Mouse (Mus musculus) kidney, postnatal 25 days (tissue): Measurements from ENCODE around the gene BC049715.
"Not testable (repeated sequence)": the region's sequence is repeated elsewhere in the genome, so short reads cannot be mapped to it uniquely, and the experiment has no call there.

Experiments used
- DNase-seq, 2 experiments: peaks; one replicate each; pipeline ENCODE4 v3.0.0; 2021; ENCODE audit warnings: mixed read lengths in 2 of 2

BC049715 gene

GRCm38 (mm10) chr6:136827516-136827880 lies at the start of gene BC049715:
Gene BC049715 (plus strand): TSS chr6:136827626.
- DNase-seq = peak; percentile 37 to 84

DNA sequence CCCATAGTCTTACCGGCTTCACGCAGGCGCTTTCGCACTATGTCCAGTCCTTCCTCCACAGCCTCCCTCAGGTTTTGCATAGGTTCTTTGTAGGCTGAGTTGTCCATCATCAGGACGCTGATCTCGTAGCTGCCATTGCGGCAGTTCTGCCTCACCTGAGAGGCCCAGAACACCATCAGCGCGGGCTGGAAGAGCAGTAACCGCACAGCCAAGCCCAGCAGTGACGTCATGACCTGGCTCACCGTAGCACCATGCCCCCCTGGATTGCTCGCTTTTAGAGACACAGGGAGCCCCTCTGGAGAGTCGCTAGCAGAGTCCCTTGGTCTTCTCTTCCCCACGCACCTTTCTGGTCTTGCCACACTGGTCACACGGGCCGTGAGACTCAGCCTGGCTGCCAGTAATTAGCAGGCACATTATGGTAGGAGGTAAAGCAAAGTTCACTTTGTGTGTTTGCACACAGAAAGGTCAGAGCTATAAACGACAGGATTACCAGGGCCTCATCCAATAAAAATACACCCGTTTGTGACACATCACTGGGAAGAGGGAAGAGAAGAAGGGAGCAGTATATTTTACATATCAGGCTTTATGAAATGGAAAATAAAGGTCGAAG lies 45.9 kb upstream of the BC049715 start, which contains the start of gene Gucy2c:
Gene Gucy2c (minus strand): TSS at position 389 of the 610 bp plus-strand sequence.
- DNase-seq = no peak

DNA sequence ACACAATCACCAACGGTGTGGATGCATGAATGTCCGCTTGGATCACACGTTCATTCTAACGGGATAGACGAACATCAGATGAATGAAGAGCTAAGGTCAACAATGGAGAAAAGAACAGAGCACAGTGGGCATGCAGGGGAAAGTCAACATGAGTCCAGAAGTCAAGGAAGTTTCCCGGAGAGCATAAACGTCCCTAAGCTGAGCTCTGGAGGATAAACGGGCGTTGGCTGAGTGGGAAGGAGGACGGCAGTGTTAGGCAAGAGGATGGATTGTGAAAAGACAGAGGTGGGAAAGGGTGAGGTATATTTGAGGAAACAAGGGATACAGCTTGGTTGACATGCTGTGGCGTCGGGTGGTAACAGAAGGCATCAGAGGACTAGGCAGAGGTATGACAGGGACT lies 45.3 kb upstream of the BC049715 start:
- DNase-seq = no peak

- no peak for DNase-seq
Observed at GRCm38 (mm10) chr6:136782761-136783160, 44.7 kb upstream of the BC049715 start.

DNA sequence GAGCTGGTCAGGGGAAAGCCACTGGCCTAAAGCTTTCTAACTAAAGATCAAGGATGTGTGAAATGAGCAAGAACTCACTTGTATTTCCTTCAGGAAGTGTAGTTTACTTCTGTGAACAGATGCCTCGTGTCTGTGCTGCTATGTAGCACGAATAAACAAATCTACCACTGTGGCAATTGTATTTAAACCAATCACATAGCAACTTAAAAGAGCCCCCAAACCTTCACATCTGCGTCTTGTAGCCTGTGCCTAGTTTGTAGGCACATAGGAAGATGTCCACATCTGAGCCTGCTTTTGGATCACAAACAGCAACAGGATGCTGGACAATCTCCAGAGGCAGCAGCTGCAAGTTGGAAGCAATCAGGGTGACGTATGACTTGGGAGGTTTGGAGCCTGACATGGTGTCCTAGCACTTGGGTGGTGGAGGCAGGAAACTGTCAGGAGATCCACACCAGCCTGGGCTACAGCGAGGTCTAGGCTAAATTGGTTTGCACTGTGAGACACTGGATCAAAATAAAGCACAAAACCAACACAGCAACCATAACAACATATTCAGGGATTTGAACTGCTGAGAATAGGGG lies 37.9 kb upstream of the BC049715 start:
- peak; percentile 67 to 71 for DNase-seq

DNA sequence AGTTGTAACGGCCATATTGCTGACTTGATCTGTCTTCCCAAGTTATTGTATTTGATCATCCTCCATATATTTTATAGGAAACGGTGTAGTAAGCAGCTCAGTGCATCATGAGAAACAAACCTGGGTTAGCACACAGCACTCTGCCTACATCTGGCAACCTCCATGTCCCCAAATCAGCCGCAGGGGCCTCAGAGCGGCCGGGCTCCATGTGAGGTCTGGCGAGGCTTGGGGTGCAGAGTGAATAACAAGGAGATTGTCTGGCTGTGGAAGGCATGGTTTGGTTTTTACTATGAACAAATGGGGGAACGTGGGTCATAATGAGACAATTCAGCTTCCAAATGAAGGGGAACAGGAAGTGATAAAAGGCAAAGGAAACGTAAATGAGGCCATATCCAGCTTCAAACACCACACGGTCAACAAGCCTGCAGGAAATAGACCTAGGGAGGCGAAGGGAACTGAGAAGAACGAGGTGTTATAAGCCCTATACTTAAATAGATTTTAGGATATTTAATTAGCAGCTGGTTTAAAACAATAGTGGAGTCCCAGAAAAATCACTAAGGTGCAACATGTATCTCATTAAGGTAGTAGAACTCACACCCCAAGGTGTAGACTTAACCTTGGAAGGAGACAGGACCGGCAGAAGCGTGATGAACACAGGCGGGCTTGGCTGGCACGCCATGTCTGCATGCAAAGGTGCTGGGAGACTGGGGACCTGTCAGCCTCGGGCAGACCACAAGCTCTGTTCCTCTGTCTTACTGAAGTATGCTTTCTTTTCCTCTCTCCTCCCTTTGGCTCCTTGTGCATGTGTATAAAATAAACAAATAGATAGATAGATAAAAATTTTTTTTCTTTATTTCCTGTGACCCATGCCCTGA lies 34.3 kb upstream of the BC049715 start:
- no peak for DNase-seq

- no peak for DNase-seq
Observed at GRCm38 (mm10) chr6:136793831-136794525, 33.4 kb upstream of the BC049715 start.

DNA sequence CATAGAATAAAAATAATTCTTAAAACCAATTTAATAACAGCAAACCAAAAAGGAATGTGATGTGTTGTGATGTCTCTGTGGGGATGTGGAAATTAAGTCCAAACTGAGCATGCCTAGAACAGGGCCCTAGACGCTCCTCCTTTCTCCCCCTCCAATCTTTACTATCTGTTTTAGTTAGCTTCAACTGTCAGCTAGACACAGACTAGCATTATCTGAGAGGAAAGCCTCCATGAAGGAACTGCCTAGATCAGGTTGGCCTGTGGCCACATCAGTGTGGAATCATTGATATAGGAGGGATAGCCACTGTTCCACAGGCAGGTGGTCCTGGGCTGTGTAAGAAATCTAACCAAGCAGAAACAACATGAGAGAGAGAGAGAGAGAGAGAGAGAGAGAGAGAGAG lies 32.3 kb upstream of the BC049715 start:
- DNase-seq = no peak

DNA sequence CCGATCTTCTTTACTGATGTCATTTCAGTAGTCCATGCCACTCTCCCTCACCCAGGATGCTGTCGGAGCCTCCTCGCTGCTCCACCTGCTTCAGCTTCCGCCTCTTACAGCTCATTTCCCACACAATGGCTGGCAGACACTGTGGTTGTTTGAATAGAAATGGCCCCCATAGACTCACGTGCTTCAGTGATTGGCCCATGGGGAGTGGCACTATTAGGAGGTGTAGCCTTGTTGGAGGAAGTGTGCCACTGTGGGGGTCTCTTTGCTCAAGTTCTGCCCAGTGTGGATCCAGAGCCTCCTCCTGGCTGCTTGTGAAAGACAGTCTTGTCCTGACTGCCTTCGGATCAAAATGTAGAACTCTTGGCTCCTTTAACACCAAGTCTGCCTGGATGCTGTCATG lies 31.6 kb upstream of the BC049715 start:
- no peak for DNase-seq

- not testable (repeated sequence) for DNase-seq
Observed at GRCm38 (mm10) chr6:136797874-136798693, 29.3 kb upstream of the BC049715 start.

DNA sequence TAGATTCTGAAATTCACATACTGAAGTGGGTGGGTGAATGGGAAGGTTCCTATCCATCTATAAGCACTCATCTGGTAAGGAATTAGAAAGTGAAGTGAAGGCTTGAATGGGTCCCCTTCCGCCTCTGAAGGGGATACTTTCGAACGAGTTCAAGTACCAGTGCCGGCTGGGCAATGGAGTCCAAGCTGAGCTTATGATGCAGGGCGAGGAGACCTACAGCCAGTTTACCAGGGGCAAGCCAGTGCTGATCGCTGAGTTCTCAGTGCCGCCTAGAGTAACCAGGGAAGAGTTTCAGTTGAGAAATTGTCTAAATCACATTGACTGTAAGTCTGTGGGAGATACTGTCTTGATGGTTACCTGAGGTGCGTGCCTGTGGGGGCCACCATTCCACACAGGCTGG lies 26.7 kb upstream of the BC049715 start:
- DNase-seq = no peak

GRCm38 (mm10) chr6:136801274-136801673 lies 26.2 kb upstream of the BC049715 start:
- DNase-seq = no peak

GRCm38 (mm10) chr6:136803093-136803738 lies 24.2 kb upstream of the BC049715 start:
- DNase-seq = no peak

GRCm38 (mm10) chr6:136803739-136804633 lies 23.4 kb upstream of the BC049715 start, which contains the start of gene Hist4h4:
Gene Hist4h4 (minus strand): TSS chr6:136804415.
- peak; percentile 94 to 97 for DNase-seq

GRCm38 (mm10) chr6:136804705-136805408 lies 22.6 kb upstream of the BC049715 start:
- DNase-seq = no peak

- DNase-seq = no peak
Observed at GRCm38 (mm10) chr6:136805409-136805775, 22.0 kb upstream of the BC049715 start.

- no peak for DNase-seq
Observed at GRCm38 (mm10) chr6:136806819-136807218, 20.6 kb upstream of the BC049715 start.

GRCm38 (mm10) chr6:136807395-136808013 lies 19.9 kb upstream of the BC049715 start:
- DNase-seq = peak in 1 of 2 experiments; percentile 40

DNA sequence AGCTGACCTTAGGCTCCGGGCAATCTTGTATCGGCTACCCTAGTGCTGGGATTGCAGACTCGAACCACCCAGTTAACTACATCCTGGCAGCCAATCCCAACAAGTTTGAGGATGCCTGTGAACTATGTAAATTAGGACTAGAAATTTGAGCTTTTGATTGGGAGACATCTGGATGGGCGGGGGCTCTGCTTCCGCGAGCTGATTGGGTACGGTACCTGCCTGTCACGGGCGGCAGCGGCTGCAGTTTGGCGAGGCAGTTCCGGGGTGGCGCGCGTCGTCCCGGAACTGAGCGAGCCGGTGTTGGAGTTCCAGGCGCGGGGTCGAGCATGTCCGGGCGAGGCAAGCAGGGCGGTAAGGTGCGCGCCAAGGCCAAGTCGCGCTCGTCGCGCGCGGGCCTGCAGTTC lies 19.4 kb upstream of the BC049715 start, which contains the start of gene H2afj:
Gene H2afj (plus strand): TSS at position 231 of the 404 bp plus-strand sequence.
- peak; percentile 98 to 99 for DNase-seq
